Mouse (Mus musculus): ENCODE measurements at regions not wholly inside any gene's neighbourhood (a gene's known extent, or its start where the extent isn't known, plus 50 kb on each side); places are given as distances from the start of the nearest gene placed in this dataset.

DNA sequence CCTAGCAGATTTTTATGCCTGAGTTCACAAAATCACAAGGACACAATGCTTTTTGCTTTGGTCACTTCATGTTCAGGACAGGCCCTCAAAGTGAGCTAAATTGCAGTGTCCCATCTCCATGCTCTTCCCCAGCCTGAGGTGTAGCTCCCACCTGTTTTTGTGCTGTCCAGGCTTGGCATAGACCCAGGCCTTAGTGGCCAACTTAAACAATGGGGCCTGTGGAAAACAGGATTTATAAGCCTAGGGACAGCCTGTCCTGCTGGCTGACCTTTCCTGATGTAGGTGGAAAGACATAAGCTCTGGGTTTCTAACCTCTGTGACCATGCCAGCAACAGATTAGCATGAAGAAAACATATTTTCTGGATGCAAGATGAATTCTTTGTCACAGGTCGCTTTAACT lies 51.6 kb upstream of the Gm7247 start:
- peak in 1 of 2 experiments; percentile 8 for DNase-seq (ENCODE audit: low spot score in 2 of 2)

DNA sequence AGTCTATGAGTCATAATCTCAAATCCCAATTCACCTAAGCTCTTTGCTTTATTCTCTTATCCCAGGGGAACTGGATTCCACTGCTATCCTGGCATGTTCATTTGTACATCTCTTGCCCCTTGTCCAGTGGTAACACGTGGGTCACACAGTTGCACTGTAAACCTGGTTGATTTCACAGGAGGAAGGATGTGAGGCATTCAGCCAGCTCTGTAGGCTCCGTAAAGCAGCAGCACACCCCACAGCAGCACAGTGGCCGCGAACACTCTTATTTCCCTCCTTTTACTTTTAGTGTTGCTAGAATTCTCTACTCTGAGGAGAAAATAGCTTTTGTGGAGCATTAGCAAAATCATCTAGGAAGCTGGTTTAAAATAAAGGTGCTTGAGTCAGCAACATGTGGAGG lies 51.0 kb upstream of the Gm7247 start:
- DNase-seq (ENCODE audit: low spot score in 2 of 2) = no peak

All from gastrocnemius, adult 8-10 months (tissue).